Mouse (Mus musculus) liver, embryonic 14.5 days (tissue): ENCODE measurements around the gene N4bp1.

ENCODE experiments used
- CTCF ChIP-seq: IDR thresholded peaks from 2 replicates; pipeline ENCODE4 v1.5.1; 2016; ENCODE audit warnings: antibody characterized with exemption, low read depth, control low read depth
- EP300 ChIP-seq: IDR thresholded peaks from 2 replicates; pipeline ENCODE4 v1.6.1; 2016; ENCODE audit warnings: antibody characterized with exemption, low read depth

DNA sequence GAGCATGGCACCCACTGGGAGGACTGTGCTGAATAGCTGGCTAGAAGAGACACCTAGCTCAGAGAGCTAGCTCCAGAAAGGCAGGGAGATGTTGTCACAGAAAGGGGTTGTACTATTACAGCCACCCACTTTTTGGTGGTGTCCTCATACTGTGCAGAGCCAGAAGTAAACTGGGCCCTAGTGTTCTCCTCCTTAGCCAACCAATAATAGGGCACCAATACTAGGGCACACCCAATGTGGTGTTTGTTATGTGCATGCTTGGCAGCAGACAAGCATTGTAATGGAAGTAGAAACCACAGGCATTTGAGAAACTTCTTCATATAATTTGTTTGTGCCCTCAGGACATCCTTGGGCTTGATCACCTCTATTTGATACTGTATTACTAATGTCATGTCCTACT is 58.5 kb downstream of the N4bp1 start:
- TF ChIP-seq CTCF (no peak), EP300 (no peak)
